Mouse (Mus musculus): ENCODE measurements around the gene Utp18.

DNA sequence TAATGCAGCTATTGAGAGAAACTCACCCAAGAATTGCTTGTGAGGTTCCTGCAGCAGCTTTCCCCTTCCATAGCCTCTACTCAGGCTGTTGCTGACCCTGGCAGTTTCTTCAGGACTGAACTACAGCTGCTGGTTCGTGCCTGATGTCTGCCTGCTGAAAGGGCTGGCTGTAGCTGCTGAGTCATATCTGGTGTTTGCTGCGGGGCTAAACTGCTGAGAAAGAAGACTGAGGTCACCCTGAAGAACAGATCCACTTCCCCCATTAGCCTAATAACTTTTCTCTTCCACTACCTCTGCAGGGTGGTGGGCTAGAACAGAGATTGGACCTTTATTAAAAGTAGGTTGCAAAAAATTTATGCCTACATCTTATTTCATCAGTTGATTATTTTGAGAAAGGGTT lies 49.8 kb downstream of the Utp18 start:
- TF ChIP-seq MEF2A (IDR thresholded peaks at IDR 0.05; ENCODE audit: extremely low read depth, insufficient replicate concordance, low read depth, low read length, poor library complexity, severe bottlenecking) = no peak
- no peak for TF ChIP-seq TCF12 (IDR thresholded peaks at IDR 0.05; ENCODE audit: low read depth, low read length)
- no peak for TF ChIP-seq TAL1 (IDR thresholded peaks at IDR 0.05; ENCODE audit: low read length)
- no peak for TF ChIP-seq JUND (IDR thresholded peaks at IDR 0.05; ENCODE audit: low read depth, low read length)
- TF ChIP-seq POLR2A (IDR thresholded peaks at IDR 0.05; ENCODE audit: control insufficient read depth in 1 of 2, insufficient read depth in 1 of 2, low read depth in 1 of 2, low read length in 2 of 2, poor library complexity in 1 of 2) = no peak
- TF ChIP-seq CTCF (IDR thresholded peaks at IDR 0.05 in 2 of 3, conservative IDR thresholded peaks at IDR 0.05 in 1 of 3; ENCODE audit: control insufficient read depth in 1 of 3, insufficient read depth in 1 of 3, low read depth in 2 of 3, low read length in 3 of 3, poor library complexity in 1 of 3, severe bottlenecking in 1 of 3) = no peak
- TF ChIP-seq MAX (IDR thresholded peaks at IDR 0.05; ENCODE audit: low read length) = no peak
- TF ChIP-seq MYC (IDR thresholded peaks at IDR 0.05; ENCODE audit: low read depth, low read length) = no peak
